Mouse (Mus musculus) intestine, postnatal 0 days (tissue): ENCODE results near the gene Adam10. TPM values are rescaled to one million over a fixed set of nuclear protein-coding genes. Genes with fewer than 3 reads are reported as not detected.

Experiments
- ATAC-seq: fragments of 200-750 bp; cut with Nextera tagmentation; 2 replicates; pipeline ENCODE4 v1.8.0; 2017; ENCODE audit warnings: mild to moderate bottlenecking, moderate TSS enrichment, moderate library complexity
- H3K27ac ChIP-seq: fragments of 300-500 bp; sonication (generic); 2 replicates; pipeline ENCODE4 v1.5.1; 2014; ENCODE audit warnings: mild to moderate bottlenecking, low read depth, low read length, moderate library complexity
- H3K27me3 ChIP-seq: fragments of 300-500 bp; sonication (generic); replicated peaks from 2 replicates; pipeline ENCODE4 v1.6.1; 2014; ENCODE audit warnings: low read length, mixed read lengths; ENCODE audit not compliant: control insufficient read depth, insufficient read depth
- H3K36me3 ChIP-seq: fragments of 300-500 bp; sonication (generic); 2 replicates; pipeline ENCODE4 v1.6.1; 2014; ENCODE audit warnings: mild to moderate bottlenecking, moderate library complexity; ENCODE audit not compliant: control insufficient read depth, insufficient read depth
- H3K4me1 ChIP-seq: fragments of 300-500 bp; sonication (generic); replicated peaks from 2 replicates; pipeline ENCODE4 v1.6.1; 2014; ENCODE audit warnings: antibody characterized with exemption, low read length, mixed read lengths; ENCODE audit not compliant: control insufficient read depth, insufficient read depth
- H3K4me2 ChIP-seq: fragments of 300-500 bp; sonication (generic); replicated peaks from 2 replicates; pipeline ENCODE4 v1.6.1; 2014; ENCODE audit warnings: low read depth, mild to moderate bottlenecking, moderate library complexity
- H3K4me3 ChIP-seq: fragments of 300-500 bp; sonication (generic); 2 replicates; pipeline ENCODE4 v1.5.1; 2014; ENCODE audit warnings: low read depth, low read length
- H3K9ac ChIP-seq: fragments of 300-500 bp; sonication (generic); 2 replicates; pipeline ENCODE4 v1.6.1; 2014; ENCODE audit warnings: mild to moderate bottlenecking, low read depth, low read length
- H3K9me3 ChIP-seq: fragments of 300-500 bp; sonication (generic); 2 replicates; pipeline ENCODE4 v1.6.1; 2016; ENCODE audit warnings: mixed run types; ENCODE audit not compliant: control insufficient read depth
- CTCF ChIP-seq: sonication (generic); IDR thresholded peaks from 2 replicates; pipeline ENCODE4 v1.5.1; 2016; ENCODE audit warnings: low read depth, mild to moderate bottlenecking, control low read depth, antibody characterized with exemption, moderate library complexity
- WGBS: fragments of 180-500 bp; shearing (Covaris S2); extraction: QIAGEN DNeasy Blood & Tissue Kit; methylation state at CpG from one replicate; pipeline ENCODE4 v1.1.7; 2014; 5-methylcytosine and 5-hydroxymethylcytosine counted together
- polyA plus RNA-seq: library from polyadenylated mRNA; unstranded; fragments of >200 nt; fragmentation: Nextera tagmentation; extraction: Ambion mirVana; gene quantifications from 2 replicates; pipeline ENCODE4 v1.2.1, GENCODE M21; 2015

Gene Adam10
- polyA plus RNA-seq, 1 experiment from 2014 or later, result 33.5 TPM

- TF ChIP-seq CTCF, result no peak
- Histone ChIP-seq H3K4me3 (peak overlapping the region; percentile 84), H3K27ac (peak overlapping the region; percentile 92), H3K4me1 (no peaks in the 10 kb centered on the region; the same call in 1 of the 2 replicates), H3K4me2 (peak overlapping the region; percentile 87), H3K9ac (peak overlapping the region; percentile 88), H3K9me3 (no peaks in the 10 kb centered on the region), H3K27me3 (no peaks in the 10 kb centered on the region), H3K36me3 (no peaks in the 10 kb centered on the region)
- peak; percentile 58 for ATAC-seq
- WGBS, result under 1% methylated on average over 96 of the region's 103 CpGs
Measured at GRCm38 (mm10) chr9:70679132-70680091, 615 bp downstream of the Adam10 start.

GRCm38 (mm10) chr9:70682202-70682601 lies 3.4 kb downstream of the Adam10 start:
- 35% methylated on average over 1 of the region's 1 CpGs for WGBS
- Histone ChIP-seq H3K9ac (no peak overlapping the region), H3K4me1 (no peaks in the 10 kb centered on the region; the same call in none of the 2 replicates), H3K4me2 (0 out of 2 replicates have a peak overlapping the region, but pooled peaks have one; percentile 17), H3K9me3 (no peaks in the 10 kb centered on the region), H3K4me3 (no peak overlapping the region), H3K27me3 (no peaks in the 10 kb centered on the region), H3K36me3 (no peaks in the 10 kb centered on the region), H3K27ac (no peak overlapping the region)
- ATAC-seq, result no peak
- TF ChIP-seq CTCF, result no peak

- TF ChIP-seq CTCF, result no peak
- 70% methylated on average over 2 of the region's 2 CpGs for WGBS
- Histone ChIP-seq H3K9me3 (no peaks in the 10 kb centered on the region), H3K4me3 (no peak overlapping the region), H3K4me1 (no peaks in the 10 kb centered on the region; the same call in 1 of the 2 replicates), H3K27me3 (no peaks in the 10 kb centered on the region), H3K9ac (no peak overlapping the region), H3K36me3 (no peaks in the 10 kb centered on the region), H3K27ac (no peak overlapping the region), H3K4me2 (no peak overlapping the region)
- no peak for ATAC-seq
Measured at GRCm38 (mm10) chr9:70688301-70688968, 9.6 kb downstream of the Adam10 start.

- H3K4me3 ChIP-seq, result no peak overlapping the region
- no peaks in the 10 kb centered on the region for H3K27me3 ChIP-seq
- no peak for TF ChIP-seq CTCF
- no peaks in the 10 kb centered on the region for H3K36me3 ChIP-seq
- WGBS, result 83% methylated on average over 3 of the region's 3 CpGs
- H3K4me2 ChIP-seq, result no peak overlapping the region
- ATAC-seq, result no peak
- no peaks in the 10 kb centered on the region; the same call in 1 of the 2 replicates for H3K4me1 ChIP-seq
- no peak overlapping the region for H3K9ac ChIP-seq
- H3K27ac ChIP-seq, result no peak overlapping the region
- H3K9me3 ChIP-seq, result no peaks in the 10 kb centered on the region
Measured at GRCm38 (mm10) chr9:70689926-70690325, 11.1 kb downstream of the Adam10 start.

GRCm38 (mm10) chr9:70690579-70690978 lies 11.8 kb downstream of the Adam10 start:
- H3K4me1 ChIP-seq, result no peaks in the 10 kb centered on the region
- no peak overlapping the region for H3K4me2 ChIP-seq
- H3K9ac ChIP-seq, result no peak overlapping the region
- no peaks in the 10 kb centered on the region for H3K9me3 ChIP-seq
- H3K4me3 ChIP-seq, result no peak overlapping the region
- no peaks in the 10 kb centered on the region for H3K36me3 ChIP-seq
- TF ChIP-seq CTCF, result no peak
- H3K27ac ChIP-seq, result no peak overlapping the region
- H3K27me3 ChIP-seq, result no peaks in the 10 kb centered on the region
- no peak for ATAC-seq
